Mouse (Mus musculus) hindbrain, postnatal 0 days (tissue): ENCODE data around the gene Gm5891. TPM values are rescaled to one million over a fixed set of nuclear protein-coding genes. Genes with fewer than 3 reads are reported as not detected.
"Not testable (repeated sequence)": the region's sequence is repeated elsewhere in the genome, so short reads cannot be mapped to it uniquely, and the experiment has no call there.

Source experiments
- ATAC-seq: fragments of 200-750 bp; cut with Nextera tagmentation; 2 replicates; pipeline ENCODE4 v1.8.0; 2017; ENCODE audit warnings: mild to moderate bottlenecking, moderate TSS enrichment, moderate library complexity
- DNase-seq: peaks from one replicate; pipeline ENCODE4 v3.0.0-alpha.2; 2015; ENCODE audit warnings: low spot score
- H3K27ac ChIP-seq: fragments of 300-500 bp; sonication (generic); 2 replicates; pipeline ENCODE4 v1.5.1; 2014; ENCODE audit warnings: mild to moderate bottlenecking
- H3K27me3 ChIP-seq: fragments of 300-500 bp; sonication (generic); 2 replicates; pipeline ENCODE4 v1.6.1; 2014; ENCODE audit warnings: low read length, mixed read lengths; ENCODE audit not compliant: insufficient read depth
- H3K36me3 ChIP-seq: fragments of 300-500 bp; sonication (generic); 2 replicates; pipeline ENCODE4 v1.6.1; 2014; ENCODE audit warnings: low read length, mixed read lengths; ENCODE audit not compliant: insufficient read depth
- H3K4me1 ChIP-seq: fragments of 300-500 bp; sonication (generic); 2 replicates; pipeline ENCODE4 v1.6.1; 2014; ENCODE audit warnings: antibody characterized with exemption, low read length, mixed read lengths; ENCODE audit not compliant: insufficient read depth
- H3K4me2 ChIP-seq: fragments of 300-500 bp; sonication (generic); 2 replicates; pipeline ENCODE4 v1.6.1; 2014; ENCODE audit warnings: low read depth, mild to moderate bottlenecking, low read length, moderate library complexity, mixed read lengths
- H3K4me3 ChIP-seq: fragments of 300-500 bp; sonication (generic); 2 replicates; pipeline ENCODE4 v1.5.1; 2014; ENCODE audit warnings: low read length
- H3K9ac ChIP-seq: fragments of 300-500 bp; sonication (generic); replicated peaks from 2 replicates; pipeline ENCODE4 v1.6.1; 2014; ENCODE audit warnings: mild to moderate bottlenecking, low read length, moderate library complexity, mixed read lengths
- H3K9me3 ChIP-seq: fragments of 300-500 bp; sonication (generic); 2 replicates; pipeline ENCODE4 v1.6.1; 2016; ENCODE audit warnings: low read length, mixed read lengths
- WGBS: fragments of 180-500 bp; shearing (Covaris S2); extraction: QIAGEN DNeasy Blood & Tissue Kit; methylation state at CpG from one replicate; pipeline ENCODE4 v1.1.7; 2014; 5-methylcytosine and 5-hydroxymethylcytosine counted together
- polyA plus RNA-seq: library from polyadenylated mRNA; unstranded; fragments of >200 nt; fragmentation: Nextera tagmentation; extraction: Ambion mirVana; gene quantifications from 2 replicates; pipeline ENCODE4 v1.2.1, GENCODE M21; 2015
- total RNA-seq: library from RNA; depleted of rRNA; stranded (reverse); fragments of >200 nt; gene quantifications from 2 replicates; pipeline ENCODE4 v1.2.3, GENCODE M21; 2014; rRNA removed

Gm5891 gene
- total RNA-seq (not detected in 2 replicates), polyA plus RNA-seq (not detected in 2 replicates)

GRCm38 (mm10) chr7:21921191-21921590 lies at the start of gene Gm5891:
Gm5891 (minus strand) TSS chr7:21921291.
- DNase-seq, ATAC-seq, H3K4me2 ChIP-seq, H3K9me3 ChIP-seq, H3K27me3 ChIP-seq, H3K4me3 ChIP-seq, H3K9ac ChIP-seq, H3K36me3 ChIP-seq, H3K4me1 ChIP-seq, H3K27ac ChIP-seq: not testable (repeated sequence)
- no CpG with 5 or more reads among the region's 1 CpGs for WGBS

Other genes starting within 250 kb of the Gm5891 start
- not detected in 2 replicates for gene Gm4175, start 159.8 kb downstream of the Gm5891 start, total RNA-seq
- gene Gm4175, start 159.8 kb downstream of the Gm5891 start, polyA plus RNA-seq, result not detected in 2 replicates
- not detected in 2 replicates for gene Gm4177, start 124.6 kb downstream of the Gm5891 start, total RNA-seq
- gene Gm4177, start 124.6 kb downstream of the Gm5891 start, polyA plus RNA-seq, result not detected in 2 replicates
- not detected in 2 replicates for gene Vmn1r135, start 88.9 kb downstream of the Gm5891 start, total RNA-seq
- not detected in 2 replicates for gene Vmn1r135, start 88.9 kb downstream of the Gm5891 start, polyA plus RNA-seq
- not detected in 2 replicates for gene Gm5725, start 77.0 kb downstream of the Gm5891 start, total RNA-seq
- not detected in 2 replicates for gene Gm5725, start 77.0 kb downstream of the Gm5891 start, polyA plus RNA-seq
- not detected in 2 replicates for gene Vmn1r137, start 73.3 kb upstream of the Gm5891 start, total RNA-seq
- not detected in 2 replicates for gene Vmn1r137, start 73.3 kb upstream of the Gm5891 start, polyA plus RNA-seq
- not detected in 2 replicates for gene Vmn1r138, start 107.6 kb upstream of the Gm5891 start, total RNA-seq
- not detected in 2 replicates for gene Vmn1r138, start 107.6 kb upstream of the Gm5891 start, polyA plus RNA-seq
- gene Gm6176, start 135.0 kb upstream of the Gm5891 start, total RNA-seq, result not detected in 2 replicates
- gene Gm6176, start 135.0 kb upstream of the Gm5891 start, polyA plus RNA-seq, result not detected in 2 replicates
- not detected in 2 replicates for gene Vmn1r139, start 147.8 kb upstream of the Gm5891 start, total RNA-seq
- gene Vmn1r139, start 147.8 kb upstream of the Gm5891 start, polyA plus RNA-seq, result not detected in 2 replicates
- gene Gm16451, start 197.0 kb upstream of the Gm5891 start, total RNA-seq, result not detected in 2 replicates
- not detected in 2 replicates for gene Gm16451, start 197.0 kb upstream of the Gm5891 start, polyA plus RNA-seq
- gene Gm10666, start 213.4 kb upstream of the Gm5891 start, total RNA-seq, result not detected in 2 replicates
- gene Gm10666, start 213.4 kb upstream of the Gm5891 start, polyA plus RNA-seq, result not detected in 2 replicates
- not detected in 2 replicates for gene Vmn1r142, start 242.7 kb upstream of the Gm5891 start, total RNA-seq
- gene Vmn1r142, start 242.7 kb upstream of the Gm5891 start, polyA plus RNA-seq, result not detected in 2 replicates